Mouse (Mus musculus): ENCODE results near the gene Sirt7. TPM values are rescaled to one million over a fixed set of nuclear protein-coding genes. Genes with fewer than 3 reads are reported as not detected.
A peak's percentile ranks its signal among the peaks of the same experiment; 100 is the strongest.

The Sirt7 gene
- polyA plus RNA-seq, 1 experiment: 5.8 TPM

- no peak overlapping the region for H3K27ac ChIP-seq (replicated peaks; ENCODE audit: low read depth, low read length)
- peaks cover 4% of the 10 kb centered on the region for H3K4me1 ChIP-seq (ENCODE audit: control insufficient read depth, insufficient read depth, insufficient read length, low read length)
- no peak overlapping the region for H3K4me3 ChIP-seq (ENCODE audit: insufficient read depth, low read depth, low read length)
Measured at GRCm38 (mm10) chr11:120651872-120652271, 26.8 kb upstream of the Sirt7 start.

DNA sequence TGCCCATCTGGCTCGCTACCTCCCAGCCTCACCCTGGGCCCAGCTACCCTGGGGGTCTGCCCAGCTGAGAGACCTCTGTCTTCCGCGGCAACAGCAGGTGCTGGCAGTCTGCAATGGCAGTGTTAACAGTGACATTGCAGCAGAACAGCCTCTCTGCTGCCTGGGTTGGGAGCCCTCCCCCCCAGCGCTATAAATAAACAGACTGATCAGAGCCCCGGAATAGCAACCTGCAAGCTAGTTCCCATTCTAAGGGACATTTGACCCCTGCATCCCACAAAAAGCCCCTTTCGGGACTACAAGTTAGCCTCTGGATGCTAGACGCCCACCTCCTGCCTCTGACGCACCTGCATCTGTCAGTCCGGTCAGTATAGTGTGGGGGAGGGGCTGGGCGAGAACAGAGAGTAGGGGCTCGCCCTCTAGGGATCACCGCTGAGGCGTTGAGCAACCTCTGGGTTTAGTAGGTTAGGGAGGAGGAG lies 23.0 kb upstream of the Sirt7 start, which contains the start of gene Myadml2:
Myadml2 (minus strand) TSS at position 158 of the 476 bp plus-strand sequence.
- no peak within 1 kb of the TSS for H3K27ac ChIP-seq (replicated peaks; ENCODE audit: low read depth, low read length)
- H3K4me3 ChIP-seq (ENCODE audit: insufficient read depth, low read depth, low read length): peak within 1 kb of the TSS; percentile 35
- peaks cover 4% of the 10 kb centered on the region for H3K4me1 ChIP-seq (ENCODE audit: control insufficient read depth, insufficient read depth, insufficient read length, low read length)

- Histone ChIP-seq H3K4me1 (ENCODE audit: control insufficient read depth, insufficient read depth, insufficient read length, low read length) (peaks cover 4% of the 10 kb centered on the region), H3K27ac (replicated peaks; ENCODE audit: low read depth, low read length) (no peak overlapping the region), H3K4me3 (ENCODE audit: insufficient read depth, low read depth, low read length) (peak overlapping the region; percentile 35; the same call in 1 of the 2 replicates)
Measured at GRCm38 (mm10) chr11:120647047-120647830, 22.2 kb upstream of the Sirt7 start.

GRCm38 (mm10) chr11:120643601-120643987 lies 18.6 kb upstream of the Sirt7 start, which contains the start of gene Pycr1:
Gene Pycr1 (minus strand): TSS chr11:120643769.
- H3K4me3 ChIP-seq (ENCODE audit: insufficient read depth, low read depth, low read length): peak within 1 kb of the TSS; percentile 66
- peaks cover 4% of the 10 kb centered on the region for H3K4me1 ChIP-seq (ENCODE audit: control insufficient read depth, insufficient read depth, insufficient read length, low read length)
- no peak within 1 kb of the TSS for H3K27ac ChIP-seq (replicated peaks; ENCODE audit: low read depth, low read length)

- peak overlapping the region; percentile 66 for H3K4me3 ChIP-seq (ENCODE audit: insufficient read depth, low read depth, low read length)
- peaks cover 2% of the 10 kb centered on the region for H3K4me1 ChIP-seq (ENCODE audit: control insufficient read depth, insufficient read depth, insufficient read length, low read length)
- no peak overlapping the region for H3K27ac ChIP-seq (replicated peaks; ENCODE audit: low read depth, low read length)
Measured at GRCm38 (mm10) chr11:120642939-120643600, 18.0 kb upstream of the Sirt7 start.

DNA sequence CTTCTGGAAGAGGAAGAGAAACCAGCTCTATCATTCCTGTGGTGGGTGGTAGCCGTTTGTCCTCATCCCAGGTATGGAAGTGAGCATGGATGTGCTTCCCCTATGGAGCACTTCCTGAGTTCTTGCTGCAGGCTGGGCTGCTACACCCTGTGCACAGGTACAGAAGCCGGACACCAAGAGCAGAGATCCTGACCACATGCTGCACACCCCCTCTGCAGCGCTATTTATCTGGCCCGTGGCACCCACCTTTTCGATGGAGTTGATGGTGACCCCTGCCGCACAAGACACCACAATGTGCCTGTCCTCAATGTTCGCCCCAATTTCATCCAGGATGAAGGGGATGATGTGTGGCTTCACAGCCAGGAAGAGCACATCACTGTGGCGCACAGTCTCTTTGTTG lies 16.8 kb upstream of the Sirt7 start:
- Histone ChIP-seq H3K4me1 (ENCODE audit: control insufficient read depth, insufficient read depth, insufficient read length, low read length) (no peaks in the 10 kb centered on the region), H3K27ac (replicated peaks; ENCODE audit: low read depth, low read length) (no peak overlapping the region), H3K4me3 (ENCODE audit: insufficient read depth, low read depth, low read length) (no peak overlapping the region)

GRCm38 (mm10) chr11:120641255-120641654 lies 16.2 kb upstream of the Sirt7 start:
- Histone ChIP-seq H3K4me1 (ENCODE audit: control insufficient read depth, insufficient read depth, insufficient read length, low read length) (no peaks in the 10 kb centered on the region), H3K4me3 (ENCODE audit: insufficient read depth, low read depth, low read length) (no peak overlapping the region), H3K27ac (replicated peaks; ENCODE audit: low read depth, low read length) (no peak overlapping the region)

DNA sequence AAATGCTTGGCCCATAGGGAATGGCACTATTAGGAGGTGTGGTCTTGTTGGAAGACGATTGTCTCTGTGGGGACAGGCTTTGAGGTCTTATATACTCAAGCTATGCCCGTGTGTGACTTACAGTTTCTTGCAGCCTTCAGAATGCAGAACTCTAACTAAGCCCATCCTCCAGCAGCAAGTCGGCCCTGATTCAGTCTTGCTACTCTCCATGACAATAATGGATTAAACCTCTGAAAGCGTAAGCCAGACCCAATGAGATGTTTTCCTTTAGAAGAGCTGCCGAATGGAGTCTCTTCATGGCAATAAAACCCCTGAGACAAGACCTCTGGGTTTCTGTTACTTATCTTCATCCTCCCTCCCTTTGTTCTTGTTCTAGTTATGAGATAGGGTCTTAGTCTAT lies 9.8 kb upstream of the Sirt7 start:
- H3K4me1 ChIP-seq (ENCODE audit: control insufficient read depth, insufficient read depth, insufficient read length, low read length): peaks cover 23% of the 10 kb centered on the region
- no peak overlapping the region for H3K4me3 ChIP-seq (ENCODE audit: insufficient read depth, low read depth, low read length)
- no peak overlapping the region for H3K27ac ChIP-seq (replicated peaks; ENCODE audit: low read depth, low read length)

GRCm38 (mm10) chr11:120633520-120634343 lies 8.7 kb upstream of the Sirt7 start, which contains the start of gene Mafg:
Gene Mafg (minus strand): TSS chr11:120633600.
- Histone ChIP-seq H3K4me3 (ENCODE audit: insufficient read depth, low read depth, low read length) (peak within 1 kb of the TSS; percentile 97), H3K4me1 (ENCODE audit: control insufficient read depth, insufficient read depth, insufficient read length, low read length) (peaks cover 31% of the 10 kb centered on the region), H3K27ac (replicated peaks; ENCODE audit: low read depth, low read length) (peak within 1 kb of the TSS; percentile 76)

- peak overlapping the region; percentile 76 for H3K27ac ChIP-seq (replicated peaks; ENCODE audit: low read depth, low read length)
- peaks cover 31% of the 10 kb centered on the region for H3K4me1 ChIP-seq (ENCODE audit: control insufficient read depth, insufficient read depth, insufficient read length, low read length)
- peak overlapping the region; percentile 97 for H3K4me3 ChIP-seq (ENCODE audit: insufficient read depth, low read depth, low read length)
Measured at GRCm38 (mm10) chr11:120632559-120633519, 7.8 kb upstream of the Sirt7 start.

DNA sequence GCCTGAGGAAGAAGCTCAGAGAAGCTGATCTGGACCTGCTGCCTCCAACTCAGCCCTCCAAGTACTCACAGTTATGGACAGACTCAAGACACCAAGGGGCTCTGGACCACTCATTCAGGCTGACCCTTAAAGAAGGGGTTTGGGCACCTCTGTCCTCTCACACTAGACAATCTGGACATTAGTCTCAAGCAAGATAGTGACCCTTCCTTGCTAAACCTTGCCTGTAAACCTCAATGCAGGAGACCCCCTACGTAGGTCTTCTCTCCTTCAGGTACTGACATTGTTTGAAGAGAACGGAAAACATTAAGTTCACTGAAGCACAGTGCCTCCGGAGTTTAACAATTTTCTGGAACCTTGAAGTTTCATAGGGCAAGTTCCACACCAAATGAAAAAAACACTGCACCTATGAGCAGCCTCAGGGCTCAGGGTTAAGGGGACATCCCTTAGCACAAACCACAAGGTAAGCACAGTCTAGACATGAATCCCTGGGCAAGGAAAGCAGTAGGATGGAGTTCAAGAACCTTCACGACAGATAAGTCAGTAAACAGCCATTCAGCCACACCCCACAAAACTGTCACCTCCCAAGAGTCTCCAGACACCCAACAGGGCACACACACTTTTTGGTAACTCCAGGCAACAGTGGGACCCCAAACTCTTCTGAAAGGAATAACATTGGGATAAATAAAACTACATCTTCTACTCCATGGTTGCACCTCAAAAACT lies 6.8 kb upstream of the Sirt7 start:
- peaks cover 31% of the 10 kb centered on the region for H3K4me1 ChIP-seq (ENCODE audit: control insufficient read depth, insufficient read depth, insufficient read length, low read length)
- H3K4me3 ChIP-seq (ENCODE audit: insufficient read depth, low read depth, low read length): peak overlapping the region; percentile 97
- no peak overlapping the region; the same call in 1 of the 2 replicates for H3K27ac ChIP-seq (replicated peaks; ENCODE audit: low read depth, low read length)

- Histone ChIP-seq H3K27ac (replicated peaks; ENCODE audit: low read depth, low read length) (peak overlapping the region; percentile 10; the same call in 1 of the 2 replicates), H3K4me3 (ENCODE audit: insufficient read depth, low read depth, low read length) (no peak overlapping the region), H3K4me1 (ENCODE audit: control insufficient read depth, insufficient read depth, insufficient read length, low read length) (peaks cover 31% of the 10 kb centered on the region)
Measured at GRCm38 (mm10) chr11:120630881-120631725, 6.1 kb upstream of the Sirt7 start.

DNA sequence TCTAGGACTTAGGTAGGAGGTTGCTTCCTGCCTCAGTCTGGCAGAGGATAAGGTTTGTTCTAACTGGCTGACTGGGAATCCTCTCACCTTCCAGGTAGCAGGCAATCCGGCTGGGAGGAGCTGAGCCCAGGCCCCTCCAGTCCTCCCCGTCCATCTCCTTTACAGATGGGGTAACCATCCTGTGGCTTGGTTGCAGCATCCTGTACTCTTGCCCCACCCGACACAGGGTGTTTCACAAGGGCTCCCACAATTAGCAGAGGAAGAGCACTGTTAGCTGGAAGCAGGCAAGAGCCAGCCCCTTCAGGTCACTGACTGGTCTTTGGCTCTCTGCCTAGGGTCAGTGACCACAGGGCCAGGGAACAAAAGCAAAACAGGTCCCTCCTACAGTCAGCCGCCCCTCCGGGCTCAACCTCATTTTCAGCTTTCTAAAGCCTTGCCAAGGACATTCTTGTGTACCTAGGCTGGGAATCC lies 5.4 kb upstream of the Sirt7 start:
- H3K4me1 ChIP-seq (ENCODE audit: control insufficient read depth, insufficient read depth, insufficient read length, low read length): peaks cover 31% of the 10 kb centered on the region
- H3K27ac ChIP-seq (replicated peaks; ENCODE audit: low read depth, low read length): peak overlapping the region; percentile 41
- H3K4me3 ChIP-seq (ENCODE audit: insufficient read depth, low read depth, low read length): peak overlapping the region; percentile 3

All from brown adipose tissue, adult 24 weeks (tissue).